Mouse (Mus musculus) left cerebral cortex, adult 11 months (tissue): ENCODE measurements at regions not wholly inside any gene's neighbourhood (a gene's known extent, or its start where the extent isn't known, plus 50 kb on each side); places are given as distances from the start of the nearest gene placed in this dataset.

Experiments used
- DNase-seq: peaks from one replicate; pipeline ENCODE4 v3.0.0; 2022; ENCODE audit warnings: low spot score

DNA sequence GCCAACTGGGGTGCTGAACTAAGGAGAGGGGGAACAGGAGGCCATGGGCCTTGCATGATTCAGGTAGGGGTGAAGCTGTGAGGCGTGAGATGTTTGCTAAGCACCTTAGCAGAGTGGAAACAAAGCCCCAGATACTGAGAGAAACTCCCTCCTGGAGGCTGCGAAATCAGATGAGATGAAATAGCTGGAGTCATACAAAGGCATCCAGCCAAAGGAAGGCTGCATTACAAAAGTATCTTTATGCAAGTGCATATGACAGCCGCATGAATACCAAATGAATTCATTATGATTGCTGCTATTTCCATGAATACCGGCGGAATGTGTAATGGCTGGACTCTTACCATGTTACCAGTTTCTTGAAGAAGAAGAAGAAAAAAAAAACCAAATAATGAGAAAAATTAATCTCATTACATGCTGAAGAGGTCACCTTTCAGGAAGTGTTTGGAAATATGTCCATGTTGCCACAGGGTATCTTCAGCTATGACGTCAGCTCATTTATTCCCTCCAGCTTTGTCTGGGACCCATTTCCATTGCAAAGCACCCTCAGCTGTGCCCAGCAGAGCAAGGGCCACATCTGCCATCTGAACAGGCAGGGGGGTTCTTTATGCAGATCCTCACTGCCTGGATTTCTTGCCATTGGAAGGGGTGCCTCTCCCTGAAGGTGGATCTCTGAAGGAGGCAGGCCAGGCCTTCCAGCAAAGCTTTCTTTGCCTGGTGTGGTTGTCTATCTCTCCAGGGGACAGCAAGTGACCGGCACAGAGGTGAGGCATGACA, 551.7 kb upstream of the Mki67 start:
- peak; percentile 27 for DNase-seq

GRCm38 (mm10) chr7:136275651-136276050, 559.5 kb upstream of the Mki67 start:
- no peak for DNase-seq

GRCm38 (mm10) chr7:136283770-136284169, 567.6 kb upstream of the Mki67 start:
- DNase-seq = no peak

GRCm38 (mm10) chr7:136285606-136286005, 569.4 kb upstream of the Mki67 start:
- DNase-seq = no peak

- no peak for DNase-seq
Measured at GRCm38 (mm10) chr7:136293536-136294145, 577.5 kb upstream of the Mki67 start.

- no peak for DNase-seq
Measured at GRCm38 (mm10) chr7:136294445-136294844, 578.3 kb upstream of the Mki67 start.

GRCm38 (mm10) chr7:136297901-136298513, 581.8 kb upstream of the Mki67 start:
- DNase-seq = no peak

DNA sequence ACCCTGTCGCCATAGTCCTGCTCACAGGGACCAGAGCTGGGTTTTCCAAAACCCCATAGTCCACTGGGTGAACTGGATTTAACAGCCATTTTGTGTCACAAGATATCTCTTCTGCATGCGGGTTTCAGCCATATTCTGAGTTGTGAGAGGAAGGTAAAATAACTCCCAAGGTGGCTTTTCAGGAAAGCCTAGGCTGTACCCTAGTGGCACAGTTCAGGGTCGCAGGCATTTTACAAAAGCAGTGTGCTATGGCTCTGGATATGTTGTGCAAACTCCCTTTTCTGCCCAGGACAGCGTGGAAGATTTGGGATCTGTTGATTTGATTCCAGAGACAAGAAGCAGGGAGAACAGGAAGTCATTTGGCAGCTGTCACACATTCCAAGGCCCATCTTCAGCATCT, 588.3 kb upstream of the Mgmt start:
- DNase-seq = no peak

DNA sequence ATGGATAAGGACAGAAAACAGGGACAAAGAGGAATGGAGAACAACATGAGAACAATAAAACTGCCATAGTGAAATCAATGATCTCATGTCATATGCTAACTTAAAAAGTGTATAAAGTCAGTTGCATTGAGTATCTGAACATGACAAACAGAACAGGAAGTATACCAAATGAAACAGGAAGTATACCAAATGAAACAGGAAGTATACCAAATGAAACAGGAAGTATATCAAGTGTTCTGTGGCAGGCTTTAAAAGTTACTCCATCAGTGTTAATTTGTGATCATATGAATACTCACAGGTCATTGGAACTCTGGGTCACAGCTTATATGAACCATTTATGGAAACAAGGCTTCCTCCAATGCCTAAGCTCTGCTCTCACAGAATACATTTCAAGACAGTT, 585.6 kb upstream of the Mgmt start:
- no peak for DNase-seq

DNA sequence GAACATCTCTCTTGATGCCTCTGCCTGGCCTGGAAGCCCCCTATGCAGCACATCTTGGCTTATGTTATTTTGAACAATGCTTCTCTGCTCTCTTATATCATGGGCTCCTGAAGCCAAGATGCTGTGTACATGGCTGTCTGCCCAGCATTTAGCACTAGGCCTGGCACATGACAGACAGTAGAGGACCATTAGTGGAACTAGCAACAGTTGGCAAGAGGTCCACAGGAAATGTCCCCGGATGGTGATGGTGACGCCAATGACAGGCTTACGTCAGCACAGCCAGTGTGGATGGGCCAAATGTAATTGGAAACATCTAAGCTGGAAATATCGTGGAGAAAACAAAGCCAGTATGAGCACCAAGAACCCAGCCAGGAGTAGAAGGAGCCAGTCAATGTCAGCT, 567.1 kb upstream of the Mgmt start:
- DNase-seq = no peak

- no peak for DNase-seq
Measured at GRCm38 (mm10) chr7:136330431-136330830, 564.0 kb upstream of the Mgmt start.

DNA sequence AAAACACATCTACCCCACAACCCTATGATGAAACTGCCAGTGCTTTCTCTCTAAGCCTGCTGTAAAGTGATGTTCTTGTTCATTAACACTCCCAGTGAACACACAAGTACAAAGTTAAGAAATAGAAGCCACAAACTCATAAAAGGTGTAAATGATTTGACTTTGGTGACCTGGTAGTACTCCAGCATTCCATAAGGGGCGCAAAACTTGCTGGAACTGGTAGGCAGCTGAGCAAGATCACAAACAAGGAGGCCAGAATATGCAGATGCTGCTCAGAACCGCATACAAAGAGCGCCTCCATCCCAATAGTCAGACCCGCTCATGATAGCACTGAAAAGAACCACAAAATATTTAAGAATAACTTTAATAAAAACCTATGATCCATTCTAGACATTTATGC, 561.6 kb upstream of the Mgmt start:
- DNase-seq = no peak

DNA sequence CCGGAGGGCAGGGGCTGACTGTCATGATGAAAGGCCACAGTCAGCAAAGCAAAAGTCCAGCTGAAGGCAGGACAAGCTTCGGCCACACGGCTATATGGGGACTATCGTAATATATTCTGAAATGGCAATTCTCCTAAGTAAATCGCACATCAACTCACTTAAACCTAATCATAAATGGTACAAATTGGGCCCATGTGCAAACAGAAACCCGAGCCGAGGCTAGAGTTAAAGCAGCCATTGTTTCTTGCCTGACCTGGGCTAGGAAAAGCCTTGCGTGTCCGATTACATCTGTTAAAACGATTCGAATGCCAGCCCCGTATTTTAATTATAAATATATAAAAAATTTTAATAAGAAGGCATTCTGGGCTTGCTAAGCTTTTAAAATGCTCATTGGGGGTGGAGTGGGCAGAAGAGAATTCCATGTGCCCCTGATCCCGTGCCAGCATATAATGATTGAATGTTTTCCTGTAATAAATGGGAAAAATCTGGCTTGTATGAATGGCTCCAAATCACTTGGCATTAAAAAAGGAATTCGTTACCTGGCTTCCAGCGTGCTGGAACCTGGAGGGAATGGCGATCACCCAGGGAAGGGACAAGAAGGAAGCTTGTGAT, 552.7 kb upstream of the Mgmt start:
- no peak for DNase-seq

GRCm38 (mm10) chr7:136342211-136342799, 552.1 kb upstream of the Mgmt start:
- no peak for DNase-seq

DNA sequence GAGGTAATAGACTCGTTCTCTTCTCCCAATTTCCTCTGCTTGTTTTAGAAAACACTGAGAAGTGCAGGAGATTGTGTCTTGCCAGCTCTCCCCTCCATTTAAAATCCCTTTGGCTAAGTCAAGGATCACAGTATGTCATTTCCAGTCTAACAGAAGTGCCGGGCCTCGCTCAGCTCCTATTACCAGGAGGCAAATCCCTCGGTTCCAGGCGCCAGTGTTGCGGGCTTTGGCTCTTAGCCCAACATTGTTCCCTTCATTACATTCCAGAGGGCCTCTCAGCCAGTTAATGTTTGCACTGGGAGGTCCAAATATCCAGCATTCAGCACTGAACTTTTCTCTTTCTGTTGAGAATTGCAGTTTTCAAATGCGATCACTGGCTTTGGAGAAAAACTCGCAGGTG, 551.6 kb upstream of the Mgmt start:
- peak; percentile 5 for DNase-seq

GRCm38 (mm10) chr7:136343494-136343893, 550.9 kb upstream of the Mgmt start:
- DNase-seq = no peak

GRCm38 (mm10) chr7:136345051-136345450, 549.4 kb upstream of the Mgmt start:
- no peak for DNase-seq

- no peak for DNase-seq
Measured at GRCm38 (mm10) chr7:136346531-136346930, 547.9 kb upstream of the Mgmt start.

GRCm38 (mm10) chr7:136348309-136348708, 546.1 kb upstream of the Mgmt start:
- no peak for DNase-seq

DNA sequence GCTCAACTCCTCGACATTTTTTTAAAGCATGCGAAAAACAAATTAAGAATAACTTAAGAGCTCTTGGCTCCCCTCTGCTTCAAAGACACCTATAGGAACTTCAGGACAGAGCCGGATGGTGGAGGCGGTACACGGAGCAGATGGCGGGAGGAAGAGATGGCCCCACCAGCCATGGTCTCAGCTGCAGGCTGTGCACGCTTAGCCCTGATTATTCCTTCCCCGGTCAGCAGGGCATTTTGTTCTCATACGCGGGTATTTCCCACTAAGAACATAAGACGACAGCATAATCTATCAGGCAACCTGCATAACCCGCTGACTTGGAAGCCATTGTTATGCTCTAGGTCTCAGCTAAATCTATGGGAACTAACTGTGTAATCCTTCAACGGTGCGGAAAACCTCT, 544.8 kb upstream of the Mgmt start:
- no peak for DNase-seq

DNA sequence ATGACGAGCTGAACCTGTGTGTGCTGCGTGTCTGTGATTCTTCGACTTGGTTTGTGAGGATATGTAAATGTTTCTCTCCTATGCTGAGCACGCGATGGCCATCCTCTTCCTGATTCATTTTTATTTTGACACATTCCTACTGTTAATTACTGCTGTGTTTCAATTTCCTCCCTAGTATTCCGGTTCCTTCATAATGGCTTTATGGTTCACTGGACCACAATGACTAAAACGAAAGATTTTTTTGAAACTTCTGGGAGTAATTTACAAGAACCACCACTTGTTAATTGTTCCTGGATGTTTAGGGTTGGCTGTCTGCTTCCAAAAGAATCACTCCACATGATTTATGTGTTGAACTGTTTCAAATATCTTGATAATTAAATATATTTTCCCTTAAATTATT, 537.4 kb upstream of the Mgmt start:
- DNase-seq = no peak

- no peak for DNase-seq
Measured at GRCm38 (mm10) chr7:136365318-136366211, 528.8 kb upstream of the Mgmt start.
